Mouse (Mus musculus): ENCODE measurements at regions not wholly inside any gene's neighbourhood (a gene's known extent, or its start where the extent isn't known, plus 50 kb on each side); places are given as distances from the start of the nearest gene placed in this dataset.

GRCm38 (mm10) chr8:91996305-91997022 lies 194.6 kb upstream of the Irx3 start:
- 15% methylated on average over 10 of the region's 10 CpGs for WGBS
- H3K4me1 ChIP-seq (ENCODE audit: control insufficient read depth, insufficient read depth, low read length) = peaks cover 42% of the 10 kb centered on the region
- no peak overlapping the region for H3K4me3 ChIP-seq (ENCODE audit: low read depth, low read length)
- peaks cover 3% of the 10 kb centered on the region; the same call in 1 of the 2 replicates for H3K9me3 ChIP-seq (replicated peaks; ENCODE audit: control insufficient read depth, low read length, poor library complexity, severe bottlenecking)
- H3K9ac ChIP-seq (ENCODE audit: low read depth, low read length) = no peak overlapping the region
- no peak; the same call in 1 of the 2 replicates for ATAC-seq
- H3K27me3 ChIP-seq (ENCODE audit: control insufficient read depth, insufficient read depth, low read depth, low read length) = no peaks in the 10 kb centered on the region
- no peak overlapping the region for H3K4me2 ChIP-seq (ENCODE audit: low read length)
- H3K27ac ChIP-seq (ENCODE audit: low read length) = peak overlapping the region; percentile 47; the same call in 1 of the 2 replicates
- no peaks in the 10 kb centered on the region for H3K36me3 ChIP-seq (ENCODE audit: control insufficient read depth, insufficient read depth, low read length)

DNA sequence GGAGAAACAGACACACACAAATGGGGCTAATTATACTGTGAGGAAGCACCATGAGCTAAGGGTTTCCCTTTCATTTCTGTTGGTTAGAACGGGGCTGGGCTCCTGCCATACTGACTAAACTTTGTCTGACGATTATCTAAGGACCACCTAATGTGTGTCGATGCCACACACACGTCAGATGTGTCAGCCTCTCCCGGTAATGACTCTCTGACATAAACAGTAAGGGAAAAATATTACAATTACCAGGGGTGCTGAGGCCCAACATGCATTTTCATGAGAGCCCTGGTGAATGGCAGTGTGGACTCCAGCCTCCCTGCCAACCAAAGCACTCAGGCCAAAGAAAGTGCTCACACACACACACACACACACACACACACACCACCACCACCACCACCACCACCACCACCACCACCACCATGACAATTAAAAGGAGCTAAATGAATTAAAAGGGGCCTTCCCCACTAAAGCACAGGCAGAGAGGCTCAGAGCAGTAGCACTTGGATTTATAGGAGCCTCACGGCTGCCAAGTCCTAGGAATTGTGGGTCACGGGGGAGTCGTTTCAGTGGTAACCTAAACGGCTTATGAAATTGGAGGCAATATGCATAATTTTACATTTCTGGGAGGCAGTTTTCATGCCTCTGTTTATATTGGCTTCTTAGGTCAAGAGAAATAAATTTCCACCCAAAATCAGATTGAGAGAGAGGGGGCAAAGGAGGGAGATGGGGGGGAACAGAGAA lies 193.7 kb upstream of the Irx3 start:
- Histone ChIP-seq H3K4me1 (ENCODE audit: control insufficient read depth, insufficient read depth, low read length) (peaks cover 48% of the 10 kb centered on the region), H3K27ac (ENCODE audit: low read length) (peak overlapping the region; percentile 23; the same call in 1 of the 2 replicates), H3K4me2 (ENCODE audit: low read length) (no peak overlapping the region), H3K9ac (ENCODE audit: low read depth, low read length) (no peak overlapping the region), H3K27me3 (ENCODE audit: control insufficient read depth, insufficient read depth, low read depth, low read length) (no peaks in the 10 kb centered on the region), H3K4me3 (ENCODE audit: low read depth, low read length) (no peak overlapping the region), H3K36me3 (ENCODE audit: control insufficient read depth, insufficient read depth, low read length) (no peaks in the 10 kb centered on the region), H3K9me3 (replicated peaks; ENCODE audit: control insufficient read depth, low read length, poor library complexity, severe bottlenecking) (peaks cover 3% of the 10 kb centered on the region; the same call in 1 of the 2 replicates)
- ATAC-seq = no peak
- WGBS = 22% methylated on average over 9 of the region's 9 CpGs

GRCm38 (mm10) chr8:91991542-91992452 lies 189.9 kb upstream of the Irx3 start:
- Histone ChIP-seq H3K27ac (ENCODE audit: low read length) (peak overlapping the region; percentile 85), H3K9ac (ENCODE audit: low read depth, low read length) (peak overlapping the region; percentile 1), H3K4me1 (ENCODE audit: control insufficient read depth, insufficient read depth, low read length) (peaks cover 44% of the 10 kb centered on the region), H3K9me3 (replicated peaks; ENCODE audit: control insufficient read depth, low read length, poor library complexity, severe bottlenecking) (no peaks in the 10 kb centered on the region; the same call in 1 of the 2 replicates), H3K4me2 (ENCODE audit: low read length) (peak overlapping the region; percentile 49), H3K4me3 (ENCODE audit: low read depth, low read length) (peak overlapping the region; percentile 4; the same call in 1 of the 2 replicates), H3K27me3 (ENCODE audit: control insufficient read depth, insufficient read depth, low read depth, low read length) (no peaks in the 10 kb centered on the region), H3K36me3 (ENCODE audit: control insufficient read depth, insufficient read depth, low read length) (no peaks in the 10 kb centered on the region)
- WGBS = 8% methylated on average over 25 of the region's 25 CpGs
- peak; percentile 81 for ATAC-seq

- Histone ChIP-seq H3K4me1 (ENCODE audit: control insufficient read depth, insufficient read depth, low read length) (peaks cover 36% of the 10 kb centered on the region), H3K4me3 (ENCODE audit: low read depth, low read length) (no peak overlapping the region), H3K4me2 (ENCODE audit: low read length) (peak overlapping the region; percentile 49), H3K27me3 (ENCODE audit: control insufficient read depth, insufficient read depth, low read depth, low read length) (no peaks in the 10 kb centered on the region), H3K36me3 (ENCODE audit: control insufficient read depth, insufficient read depth, low read length) (no peaks in the 10 kb centered on the region), H3K9me3 (replicated peaks; ENCODE audit: control insufficient read depth, low read length, poor library complexity, severe bottlenecking) (no peaks in the 10 kb centered on the region; the same call in 1 of the 2 replicates), H3K27ac (ENCODE audit: low read length) (peak overlapping the region; percentile 85), H3K9ac (ENCODE audit: low read depth, low read length) (no peak overlapping the region)
- no peak for ATAC-seq
- WGBS = 20% methylated on average over 5 of the region's 5 CpGs
Observed at GRCm38 (mm10) chr8:91990952-91991351, 189.1 kb upstream of the Irx3 start.

DNA sequence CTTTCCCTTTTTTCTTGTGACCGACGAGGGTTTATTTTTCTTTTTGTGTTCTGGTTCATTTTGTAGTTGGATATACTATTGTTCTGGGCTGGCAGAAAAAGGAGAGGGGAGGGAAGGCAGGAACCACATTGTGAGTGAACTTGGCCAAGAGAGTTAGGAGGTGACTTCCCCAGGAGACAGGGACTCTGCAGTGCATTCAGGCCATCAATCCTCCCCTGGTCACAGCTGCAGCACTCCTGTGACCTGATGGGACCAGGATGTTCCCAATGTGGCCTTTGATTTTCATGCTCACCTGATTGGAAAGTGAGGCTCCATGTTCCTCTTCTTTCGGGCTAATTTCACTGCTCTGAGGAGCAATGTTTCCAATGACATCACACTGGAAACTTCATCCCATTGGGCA lies 188.2 kb upstream of the Irx3 start:
- H3K9me3 ChIP-seq (replicated peaks; ENCODE audit: control insufficient read depth, low read length, poor library complexity, severe bottlenecking) = no peaks in the 10 kb centered on the region; the same call in 1 of the 2 replicates
- WGBS = 71% methylated on average over 3 of the region's 3 CpGs
- H3K27ac ChIP-seq (ENCODE audit: low read length) = no peak overlapping the region
- H3K9ac ChIP-seq (ENCODE audit: low read depth, low read length) = no peak overlapping the region
- H3K36me3 ChIP-seq (ENCODE audit: control insufficient read depth, insufficient read depth, low read length) = no peaks in the 10 kb centered on the region
- H3K27me3 ChIP-seq (ENCODE audit: control insufficient read depth, insufficient read depth, low read depth, low read length) = no peaks in the 10 kb centered on the region
- no peak for ATAC-seq
- H3K4me2 ChIP-seq (ENCODE audit: low read length) = no peak overlapping the region
- H3K4me1 ChIP-seq (ENCODE audit: control insufficient read depth, insufficient read depth, low read length) = peaks cover 36% of the 10 kb centered on the region
- no peak overlapping the region for H3K4me3 ChIP-seq (ENCODE audit: low read depth, low read length)

GRCm38 (mm10) chr8:91988866-91989633 lies 187.2 kb upstream of the Irx3 start:
- H3K4me1 ChIP-seq (ENCODE audit: control insufficient read depth, insufficient read depth, low read length) = peaks cover 35% of the 10 kb centered on the region
- no peak overlapping the region for H3K4me2 ChIP-seq (ENCODE audit: low read length)
- H3K4me3 ChIP-seq (ENCODE audit: low read depth, low read length) = no peak overlapping the region
- no peaks in the 10 kb centered on the region for H3K27me3 ChIP-seq (ENCODE audit: control insufficient read depth, insufficient read depth, low read depth, low read length)
- H3K9me3 ChIP-seq (replicated peaks; ENCODE audit: control insufficient read depth, low read length, poor library complexity, severe bottlenecking) = no peaks in the 10 kb centered on the region; the same call in 1 of the 2 replicates
- no peak for ATAC-seq
- no peaks in the 10 kb centered on the region for H3K36me3 ChIP-seq (ENCODE audit: control insufficient read depth, insufficient read depth, low read length)
- H3K27ac ChIP-seq (ENCODE audit: low read length) = no peak overlapping the region
- no peak overlapping the region for H3K9ac ChIP-seq (ENCODE audit: low read depth, low read length)
- WGBS = 72% methylated on average over 11 of the region's 11 CpGs

GRCm38 (mm10) chr8:91987854-91988253 lies 186.0 kb upstream of the Irx3 start:
- no peak overlapping the region for H3K4me3 ChIP-seq (ENCODE audit: low read depth, low read length)
- H3K9me3 ChIP-seq (replicated peaks; ENCODE audit: control insufficient read depth, low read length, poor library complexity, severe bottlenecking) = no peaks in the 10 kb centered on the region; the same call in 1 of the 2 replicates
- H3K27ac ChIP-seq (ENCODE audit: low read length) = no peak overlapping the region
- H3K36me3 ChIP-seq (ENCODE audit: control insufficient read depth, insufficient read depth, low read length) = no peaks in the 10 kb centered on the region
- no peak overlapping the region for H3K9ac ChIP-seq (ENCODE audit: low read depth, low read length)
- H3K4me2 ChIP-seq (ENCODE audit: low read length) = no peak overlapping the region
- no peaks in the 10 kb centered on the region for H3K27me3 ChIP-seq (ENCODE audit: control insufficient read depth, insufficient read depth, low read depth, low read length)
- peaks cover 24% of the 10 kb centered on the region for H3K4me1 ChIP-seq (ENCODE audit: control insufficient read depth, insufficient read depth, low read length)
- 80% methylated on average over 6 of the region's 6 CpGs for WGBS
- ATAC-seq = no peak

GRCm38 (mm10) chr8:91983171-91983570 lies 181.3 kb upstream of the Irx3 start:
- no peak for ATAC-seq
- Histone ChIP-seq H3K4me3 (ENCODE audit: low read depth, low read length) (no peak overlapping the region), H3K9ac (ENCODE audit: low read depth, low read length) (no peak overlapping the region), H3K4me1 (ENCODE audit: control insufficient read depth, insufficient read depth, low read length) (no peaks in the 10 kb centered on the region), H3K27ac (ENCODE audit: low read length) (no peak overlapping the region), H3K36me3 (ENCODE audit: control insufficient read depth, insufficient read depth, low read length) (no peaks in the 10 kb centered on the region), H3K4me2 (ENCODE audit: low read length) (no peak overlapping the region), H3K27me3 (ENCODE audit: control insufficient read depth, insufficient read depth, low read depth, low read length) (no peaks in the 10 kb centered on the region), H3K9me3 (replicated peaks; ENCODE audit: control insufficient read depth, low read length, poor library complexity, severe bottlenecking) (no peaks in the 10 kb centered on the region; the same call in 1 of the 2 replicates)
- 85% methylated on average over 2 of the region's 2 CpGs for WGBS

Measured in midbrain, embryonic 16.5 days (tissue).